Mouse (Mus musculus): ENCODE data around the gene Ehd3. TPM values are rescaled to one million over a fixed set of nuclear protein-coding genes. Genes with fewer than 3 reads are reported as not detected.

Gene Ehd3
- total RNA-seq, 2 experiments from 2014 or later: 3.9 to 5.9 TPM

DNA sequence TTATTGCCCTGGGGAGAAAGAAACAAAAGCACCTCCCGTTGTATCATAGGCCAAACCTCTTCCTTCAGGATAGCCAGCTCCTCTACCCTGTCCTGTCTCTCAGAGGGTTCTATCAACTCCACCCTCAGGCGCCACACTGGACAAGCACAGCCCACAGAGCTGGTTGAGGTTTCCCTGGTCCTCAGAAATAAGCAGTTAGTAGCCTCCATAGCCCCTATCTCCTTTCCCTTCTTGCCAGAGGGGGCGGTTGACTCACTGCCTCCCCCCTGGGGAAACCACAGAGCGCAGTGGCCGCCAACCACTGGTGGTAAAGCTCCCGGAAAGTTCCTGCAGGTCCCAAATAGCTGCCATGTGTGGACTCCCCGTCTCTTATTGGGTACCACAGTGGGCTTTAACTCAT lies 71.7 kb downstream of the Ehd3 start:
- peak; percentile 52; the same call in 1 of the 2 replicates for ATAC-seq (replicated peaks; ENCODE audit: low FRiP score, low TSS enrichment, poor library complexity, severe bottlenecking)

DNA sequence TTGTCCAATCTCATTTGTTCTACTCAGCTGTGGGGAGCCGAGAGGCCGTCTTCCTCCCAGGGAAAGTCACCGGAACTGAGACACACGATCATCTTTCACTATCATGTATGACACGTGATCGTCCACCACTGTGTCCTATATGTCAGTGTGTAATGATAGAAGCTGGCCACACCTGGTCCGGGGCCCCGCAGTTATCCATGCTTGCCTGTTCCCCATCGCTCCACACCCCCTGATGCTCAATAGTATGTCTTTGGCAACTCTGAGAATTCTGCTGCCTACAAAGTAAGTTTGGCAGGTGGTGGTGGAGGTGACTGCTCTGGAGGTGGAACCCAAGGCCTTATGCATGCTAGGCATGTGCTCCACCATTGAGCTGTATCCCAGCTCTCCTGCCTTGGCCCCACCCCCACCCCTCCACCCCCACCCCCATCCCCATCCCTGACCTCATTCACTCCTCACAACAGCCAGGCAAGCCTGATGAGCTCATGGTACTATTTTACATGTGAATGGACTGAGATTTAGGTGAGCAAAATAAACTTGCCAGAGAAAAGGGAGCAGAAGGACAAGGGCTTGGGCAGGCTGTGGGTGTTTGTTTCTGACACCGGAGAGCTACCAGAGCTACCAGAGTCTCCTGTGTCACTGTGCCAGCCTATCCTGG lies 75.5 kb downstream of the Ehd3 start:
- ATAC-seq (replicated peaks; ENCODE audit: low FRiP score, low TSS enrichment, poor library complexity, severe bottlenecking): no peak

GRCm38 (mm10) chr17:73880286-73880685 lies 76.4 kb downstream of the Ehd3 start:
- ATAC-seq (replicated peaks; ENCODE audit: low FRiP score, low TSS enrichment, poor library complexity, severe bottlenecking): no peak

DNA sequence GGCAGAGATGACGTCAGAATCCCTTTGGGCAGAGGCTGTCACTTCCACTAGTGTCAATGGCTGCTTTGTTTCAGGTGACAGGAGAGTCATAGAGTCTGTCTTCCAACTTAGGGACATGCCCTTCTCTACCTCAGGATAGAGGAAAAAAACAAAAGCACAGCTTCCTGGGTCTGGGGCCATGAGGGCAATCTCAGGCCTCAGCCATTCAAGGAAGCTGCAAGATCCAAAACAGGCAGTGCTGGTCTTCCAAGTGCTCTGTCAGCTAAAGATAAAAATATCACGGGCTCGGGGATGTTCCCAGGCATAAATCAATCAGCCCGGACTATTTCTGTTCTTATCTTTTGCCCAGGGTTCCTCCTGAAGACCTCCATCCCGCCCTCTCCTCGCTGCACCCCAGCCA lies 77.4 kb downstream of the Ehd3 start:
- no peak for ATAC-seq (replicated peaks; ENCODE audit: low FRiP score, low TSS enrichment, poor library complexity, severe bottlenecking)

Other genes with a start within 250 kb of the Ehd3 start
- not detected in 2 replicates for gene Galnt14, start 93.7 kb upstream of the Ehd3 start, total RNA-seq (2014; fragmentation: Nextera tagmentation)
- not detected in 2 replicates for gene Galnt14, start 93.7 kb upstream of the Ehd3 start, total RNA-seq (2017)
- 1.8 and 12.0 TPM in 2 replicates for gene Xdh, start 146.1 kb downstream of the Ehd3 start, total RNA-seq (2014; fragmentation: Nextera tagmentation)
- gene Xdh, start 146.1 kb downstream of the Ehd3 start, total RNA-seq (2017): 4.0 and 11.0 TPM in 2 replicates
- not detected in 2 replicates for gene Srd5a2, start 243.8 kb downstream of the Ehd3 start, total RNA-seq (2014; fragmentation: Nextera tagmentation)
- not detected in 2 replicates for gene Srd5a2, start 243.8 kb downstream of the Ehd3 start, total RNA-seq (2017)